Comparison of ENCODE assay signal across 9 mouse cellular contexts in genomic region chr8:106687479-106687878, GRCm38 (mm10). TPM values are rescaled to one million over a fixed set of nuclear protein-coding genes. Genes with fewer than 3 reads are reported as not detected.
DNase-seq lines count a peak whose midpoint lies in the region; ATAC-seq lines count a peak whose summit lies in the region.
"Had no signal": no experiment of that assay in that cellular context is flagged by ENCODE, and none has a peak within 500 bp of the region (broad histone marks: within the 10 kb centered on the region; RNA-seq: fewer than 3 reads in every experiment).

No protein-coding gene starts in this region.

- H3K4me1 ChIP-seq in hindbrain, embryonic 11.5 days (replicated peaks; ENCODE audit: control insufficient read depth, insufficient read depth, low read length) = no peaks in the 10 kb centered on the region
- peaks cover 16% of the 10 kb centered on the region for H3K4me1 ChIP-seq in hindbrain, embryonic 10.5 days (replicated peaks)

- WGBS in hindbrain, embryonic 11.5 days = 17% methylated on average over 4 of the region's 4 CpGs
- WGBS in hindbrain, embryonic 10.5 days = 31% methylated on average over 4 of the region's 4 CpGs

- no peak overlapping the region for H3K27ac ChIP-seq in hindbrain, embryonic 11.5 days (ENCODE audit: low read depth, low read length)
- no peak overlapping the region for H3K27ac ChIP-seq in hindbrain, embryonic 10.5 days
- H3K27ac ChIP-seq: embryonic facial prominence, embryonic 15.5 days had no signal

- H3K9me3 ChIP-seq in hindbrain, embryonic 11.5 days (ENCODE audit: control insufficient read depth, low read length) = no peaks in the 10 kb centered on the region
- H3K9me3 ChIP-seq in hindbrain, embryonic 10.5 days = no peaks in the 10 kb centered on the region
- H3K9me3 ChIP-seq: embryonic facial prominence, embryonic 15.5 days had no signal

- H3K4me3 ChIP-seq in hindbrain, embryonic 11.5 days (ENCODE audit: low read depth, low read length) = no peak overlapping the region
- no peak overlapping the region for H3K4me3 ChIP-seq in hindbrain, embryonic 10.5 days
- H3K4me3 ChIP-seq: embryonic facial prominence, embryonic 15.5 days had no signal

- H3K27me3 ChIP-seq in hindbrain, embryonic 11.5 days (ENCODE audit: control insufficient read depth, insufficient read depth, low read length) = no peaks in the 10 kb centered on the region
- H3K27me3 ChIP-seq in hindbrain, embryonic 10.5 days (ENCODE audit: insufficient read depth, poor library complexity, severe bottlenecking) = no peaks in the 10 kb centered on the region
- H3K27me3 ChIP-seq: embryonic facial prominence, embryonic 15.5 days had no signal

- no peaks in the 10 kb centered on the region for H3K36me3 ChIP-seq in hindbrain, embryonic 11.5 days (ENCODE audit: control insufficient read depth, insufficient read depth, low read length)
- H3K36me3 ChIP-seq in hindbrain, embryonic 10.5 days = peaks cover 33% of the 10 kb centered on the region

- H3K9ac ChIP-seq in hindbrain, embryonic 11.5 days (ENCODE audit: low read depth, low read length) = no peak overlapping the region
- H3K9ac ChIP-seq: embryonic facial prominence, embryonic 15.5 days had no signal

- DNase-seq in hindbrain, embryonic 11.5 days (ENCODE audit: low spot score) = peak; percentile 71
- DNase-seq in hindbrain, embryonic 10.5 days (ENCODE audit: low spot score) = no peak
- peak; percentile 13 for DNase-seq in thymus, postnatal 14 days
- no peak for DNase-seq in thymus, adult 18-20 months
- DNase-seq in embryo, embryonic 10.5 days (ENCODE audit: low spot score) = peak; percentile 85
- peak; percentile 86 for DNase-seq in retina, embryonic 14.5 days (ENCODE audit: low spot score)
- no peak for DNase-seq in adrenal gland, adult 8-10 months
- DNase-seq in yolk sac, embryonic 10.5 days (ENCODE audit: low spot score) = no peak

- H3K4me2 ChIP-seq in hindbrain, embryonic 11.5 days (replicated peaks; ENCODE audit: low read depth, low read length) = no peak overlapping the region
- H3K4me2 ChIP-seq: embryonic facial prominence, embryonic 15.5 days had no signal

- ATAC-seq in hindbrain, embryonic 11.5 days (ENCODE audit: low FRiP score) = 0 out of 2 replicates have a peak, but pooled peaks have one; percentile 30

RNA-seq across cellular contexts. Expression of gene Tango6, which starts 4.6 kb away (rescaled TPM):
- 6.2 and 7.2 TPM in 2 replicates for polyA plus RNA-seq in hindbrain, embryonic 11.5 days (2014; fragmentation: Nextera tagmentation; extraction: Ambion mirVana)
- 12.9 and 13.5 TPM in 2 replicates for polyA plus RNA-seq in hindbrain, embryonic 10.5 days (2016; fragmentation: Nextera tagmentation; extraction: Ambion mirVana)
- 10 to 100 TPM; 10.2 to 14.2 (median 12.4) TPM for total RNA-seq in adrenal gland, adult 8-10 months (2022)

Comparison
In these comparisons a context has a peak if more than half of its experiments do, and no peak if none do; other contexts are left out.
1. DNase-seq: peak in hindbrain, embryonic 11.5 days (single experiment), thymus, postnatal 14 days (single experiment), embryo, embryonic 10.5 days (single experiment) and retina, embryonic 14.5 days (single experiment); none in hindbrain, embryonic 10.5 days (single experiment), thymus, adult 18-20 months (0 of 2), adrenal gland, adult 8-10 months (single experiment) and yolk sac, embryonic 10.5 days (single experiment).